Mouse (Mus musculus) spleen, postnatal 36 days (tissue): ENCODE results near the gene Aldh1l1.
"Not testable (repeated sequence)": the region's sequence is repeated elsewhere in the genome, so short reads cannot be mapped to it uniquely, and the experiment has no call there.

Source experiments
- DNase-seq, 2 experiments: peaks; one replicate each; pipeline ENCODE4 v3.0.0; 2022; ENCODE audit warnings: low spot score in 2 of 2, mixed read lengths in 1 of 2

The Aldh1l1 gene

DNA sequence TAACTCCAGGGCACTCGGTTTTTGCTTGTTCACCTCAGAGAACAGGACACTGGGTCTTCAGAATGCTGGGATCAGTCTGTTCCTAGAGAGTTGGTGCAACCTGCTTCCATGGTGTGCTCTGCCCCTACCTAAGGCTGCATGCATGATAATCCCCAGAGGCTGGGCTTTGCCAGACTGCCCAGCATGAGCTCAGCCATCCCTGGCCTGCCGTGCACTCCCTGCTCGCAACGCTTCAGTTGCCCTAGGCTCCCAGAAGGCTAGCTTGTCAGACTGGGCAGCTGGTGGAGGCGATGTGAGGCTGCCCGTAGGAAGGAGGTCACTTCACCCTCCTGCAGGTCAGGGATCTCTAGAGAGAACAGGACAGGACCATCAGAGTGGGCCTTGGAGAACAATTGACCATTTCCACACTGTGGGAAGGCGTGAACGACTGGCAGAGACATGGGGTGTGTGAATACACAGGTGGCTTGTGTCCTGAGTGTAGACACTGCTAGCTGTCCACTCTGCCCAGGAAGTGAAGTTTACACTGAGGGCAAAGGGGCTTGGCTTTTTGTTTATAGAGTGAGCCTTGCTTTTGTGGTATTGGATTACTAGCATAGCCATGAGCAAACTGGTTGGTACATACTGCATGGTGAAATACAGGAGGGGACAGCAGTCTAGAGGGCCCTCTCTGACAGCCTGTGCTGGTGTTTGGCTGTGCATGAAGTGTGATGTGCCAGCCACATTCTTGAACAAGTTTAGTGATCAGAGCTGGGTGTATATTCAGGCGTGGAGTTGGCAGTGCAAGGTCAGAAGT, 134.8 kb downstream of the Aldh1l1 start:
- DNase-seq: no peak

- no peak for DNase-seq
Measured at GRCm38 (mm10) chr6:90621584-90621890, 135.3 kb downstream of the Aldh1l1 start.

DNA sequence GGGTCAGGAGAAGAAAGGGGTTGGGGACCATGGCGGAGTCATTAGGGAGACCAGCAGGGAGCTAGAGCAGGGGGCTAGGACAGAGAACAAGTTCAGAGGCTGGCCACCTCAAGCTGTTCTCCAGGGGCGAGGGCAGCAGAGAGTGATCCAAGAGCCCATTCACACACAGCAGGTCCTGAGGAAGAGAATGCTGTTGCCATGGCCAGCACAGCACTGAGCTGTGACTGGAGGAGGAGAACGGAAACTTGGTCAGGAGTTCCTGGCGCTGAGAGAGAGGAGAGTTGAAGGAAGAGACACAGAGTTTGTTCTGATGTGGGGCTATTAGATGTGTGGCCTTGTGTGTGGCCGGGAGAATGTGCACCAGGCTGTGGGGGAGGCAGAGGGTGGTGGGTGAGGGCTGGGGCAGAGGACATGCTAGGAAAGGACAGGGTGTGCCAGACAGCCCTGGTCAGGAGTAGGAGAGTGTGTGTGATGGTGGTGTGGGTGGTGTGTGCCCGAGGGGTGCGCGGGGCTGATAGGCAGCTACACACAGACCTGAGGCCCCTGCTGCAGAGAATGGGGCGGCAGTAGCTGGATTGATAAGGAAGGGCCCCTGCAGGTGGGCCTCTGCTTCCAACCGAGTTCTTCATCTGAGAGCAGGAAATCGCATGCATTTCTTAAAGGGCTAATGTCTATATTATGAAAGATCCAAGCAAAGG, 136.7 kb downstream of the Aldh1l1 start:
- DNase-seq: peak; percentile 39 to 41

GRCm38 (mm10) chr6:90623456-90623836, 137.2 kb downstream of the Aldh1l1 start:
- no peak for DNase-seq

DNA sequence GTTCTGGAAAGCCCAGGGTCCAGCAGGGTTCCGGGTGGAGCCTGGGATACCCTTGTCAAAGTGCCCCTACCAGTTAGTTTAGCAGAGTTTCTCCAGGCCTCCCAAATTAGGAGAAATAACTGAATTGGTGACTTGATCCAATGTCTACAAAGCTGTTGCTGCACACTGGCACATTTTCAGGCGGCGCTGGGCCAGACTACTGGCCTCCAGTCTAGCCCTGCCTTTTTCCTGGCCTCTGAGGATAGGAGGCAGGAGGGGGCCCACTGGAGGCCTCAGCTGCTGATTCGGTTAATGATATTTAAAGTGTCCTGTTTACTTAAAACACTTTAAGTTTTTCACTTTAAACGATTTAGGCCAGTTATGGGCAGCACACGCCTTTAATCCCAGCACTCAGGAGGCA, 138.0 kb downstream of the Aldh1l1 start:
- DNase-seq: no peak

DNA sequence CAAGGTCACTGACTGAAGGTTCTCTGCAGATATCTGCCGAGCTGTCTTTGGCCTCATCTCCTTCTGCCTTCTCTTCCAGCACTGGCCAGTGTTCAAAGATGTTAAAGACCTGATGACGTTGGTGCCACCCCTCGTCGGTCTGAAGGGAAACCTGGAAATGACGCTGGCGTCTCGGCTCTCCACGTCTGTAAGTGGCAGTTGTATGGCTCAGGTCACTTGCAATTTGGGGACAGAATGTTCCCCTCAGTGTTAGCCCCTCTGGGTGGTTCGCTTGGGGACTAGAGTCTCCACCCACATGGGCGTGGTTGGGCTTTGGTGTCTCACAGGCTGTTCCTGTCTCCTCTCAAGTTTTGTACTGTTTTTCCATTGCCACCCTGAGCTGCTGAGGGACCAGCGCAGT, 138.5 kb downstream of the Aldh1l1 start:
- DNase-seq: peak; percentile 14 to 28

DNA sequence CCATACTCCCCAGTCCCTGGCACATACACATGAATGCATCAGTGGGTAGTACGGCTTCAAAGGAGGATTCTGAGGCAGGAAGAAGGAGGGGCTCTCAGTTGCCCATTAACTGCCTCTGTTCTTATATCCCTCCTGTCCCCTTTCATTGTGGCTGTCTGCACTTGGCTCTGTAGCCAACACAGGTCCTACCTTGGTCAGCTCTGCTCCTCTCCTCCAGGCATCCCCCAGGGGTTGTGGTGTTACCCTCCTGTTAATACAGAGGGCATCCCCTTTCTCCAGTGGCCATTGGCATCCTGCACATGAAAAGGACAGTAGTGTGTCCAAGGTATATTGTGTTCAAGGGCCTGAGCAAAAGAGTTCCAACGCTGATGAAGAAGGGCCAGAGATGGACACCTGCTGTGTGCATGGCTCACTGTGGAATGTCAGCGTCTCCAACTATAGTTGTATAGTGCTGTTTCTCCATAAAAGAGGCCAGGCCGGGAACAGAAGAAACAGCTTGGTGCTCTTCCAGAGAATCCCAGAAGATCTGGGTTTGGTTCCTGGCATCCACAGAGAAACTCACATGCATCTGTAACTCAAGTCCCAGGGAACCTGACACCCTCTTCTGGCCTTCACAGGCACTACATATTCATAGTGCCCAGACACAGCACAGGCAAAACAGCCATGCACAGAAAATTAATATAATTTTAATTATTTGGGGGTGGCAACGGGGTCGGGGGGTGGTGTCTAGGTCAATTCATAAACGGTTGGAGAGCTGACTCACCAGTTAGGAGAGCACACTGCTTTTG, 139.2 kb downstream of the Aldh1l1 start:
- no peak for DNase-seq

DNA sequence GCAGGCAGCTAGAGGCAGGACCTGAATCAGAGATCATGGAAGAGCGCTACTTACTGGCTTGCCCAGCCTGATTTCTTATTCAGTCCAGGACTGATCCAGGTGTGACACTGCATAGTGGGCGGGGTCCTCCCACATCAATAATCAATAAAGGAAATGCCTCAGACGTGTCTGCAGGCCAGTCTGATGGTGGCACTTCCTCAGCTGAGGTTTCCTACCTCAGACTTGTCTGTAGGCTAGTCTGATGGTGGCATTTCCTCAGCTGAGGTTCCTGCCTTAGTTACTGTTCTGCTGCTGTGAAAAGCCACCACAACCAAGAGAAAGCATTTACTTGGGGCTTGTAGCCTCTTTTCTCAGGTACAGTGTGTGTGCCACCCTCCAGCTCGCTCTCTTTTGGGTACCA, 141.3 kb downstream of the Aldh1l1 start:
- no peak for DNase-seq

- DNase-seq: peak; percentile 63 to 64
Measured at GRCm38 (mm10) chr6:90629506-90629905, 143.3 kb downstream of the Aldh1l1 start.

DNA sequence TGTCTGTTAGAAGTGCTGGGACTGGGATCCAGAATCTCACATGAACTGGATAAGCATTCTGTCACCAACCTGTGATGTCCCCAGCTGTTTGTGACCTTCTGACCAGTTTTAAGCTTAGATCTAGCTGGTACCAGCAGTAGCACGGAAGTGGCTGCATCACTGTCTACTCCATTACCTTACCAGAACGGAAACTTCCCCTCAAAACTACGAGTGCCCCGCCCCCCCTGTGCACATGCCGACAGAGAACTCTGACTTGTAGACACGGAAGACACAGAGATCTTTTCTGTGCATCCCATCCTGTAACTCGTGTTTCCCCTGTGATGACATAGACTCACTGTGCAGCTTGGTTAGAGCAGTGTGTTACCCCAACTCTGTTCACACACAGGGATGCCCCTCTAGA, 144.2 kb downstream of the Aldh1l1 start:
- DNase-seq: peak; percentile 29 to 38

DNA sequence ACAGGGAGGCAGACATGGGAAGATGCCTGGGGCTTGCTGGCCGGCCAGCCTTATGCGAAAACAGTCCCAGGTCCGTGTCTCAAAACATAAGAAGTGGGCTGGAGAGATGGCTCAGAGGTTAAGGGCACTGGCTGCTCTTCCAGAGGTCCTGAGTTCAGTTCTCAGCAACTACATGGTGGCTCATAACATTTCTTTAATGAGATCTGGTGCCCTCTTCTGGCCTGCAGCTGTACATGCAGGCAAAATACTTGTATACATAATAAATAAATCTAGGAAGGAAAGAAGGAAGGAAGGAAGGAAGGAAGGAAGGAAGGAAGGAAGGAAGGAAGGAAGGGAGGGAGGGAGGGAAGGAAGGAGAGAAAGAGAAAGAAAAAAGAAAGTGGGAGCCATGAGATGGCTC, 146.3 kb downstream of the Aldh1l1 start:
- DNase-seq: not testable (repeated sequence)

DNA sequence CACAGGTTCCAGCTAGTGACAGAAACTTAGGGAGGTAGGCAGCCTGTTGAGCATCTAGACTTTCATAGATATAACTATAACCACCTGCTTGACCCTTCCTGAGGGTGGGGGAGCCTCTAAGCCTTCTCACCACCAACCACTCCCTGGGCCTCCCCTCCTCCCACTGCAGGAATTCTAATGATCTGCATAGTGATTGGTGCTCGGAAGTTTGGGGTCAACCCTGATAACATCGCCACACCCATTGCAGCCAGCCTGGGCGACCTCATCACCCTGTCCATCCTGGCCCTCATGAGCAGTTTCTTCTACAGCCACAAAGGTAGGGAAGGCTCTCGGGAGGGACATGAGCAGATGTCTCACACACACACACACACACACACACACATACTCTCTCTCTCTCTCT, 148.9 kb downstream of the Aldh1l1 start:
- DNase-seq: no peak

- no peak for DNase-seq
Measured at GRCm38 (mm10) chr6:90635611-90636010, 149.4 kb downstream of the Aldh1l1 start.

- no peak for DNase-seq
Measured at GRCm38 (mm10) chr6:90643057-90643456, 156.8 kb downstream of the Aldh1l1 start.

GRCm38 (mm10) chr6:90644965-90645364, 158.7 kb downstream of the Aldh1l1 start:
- no peak for DNase-seq

DNA sequence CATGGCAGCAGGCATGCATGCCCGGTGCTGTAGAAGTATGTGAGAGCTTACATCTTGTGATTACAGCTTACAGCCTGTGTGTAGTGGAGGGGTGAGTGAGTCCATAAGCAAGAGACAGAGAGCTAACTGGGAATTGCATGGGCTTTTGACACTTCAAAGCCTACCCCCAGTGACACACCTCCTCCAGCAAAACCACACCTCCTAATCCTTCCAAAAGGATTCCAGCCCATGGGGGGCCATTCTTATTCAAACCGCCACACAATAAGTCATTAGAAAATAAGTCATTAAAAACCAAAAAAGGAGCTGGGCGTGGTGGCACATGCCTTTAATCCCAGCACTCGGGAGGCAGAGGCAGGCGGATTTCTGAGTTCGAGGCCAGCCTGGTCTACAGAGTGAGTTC, 162.2 kb downstream of the Aldh1l1 start:
- DNase-seq: no peak

DNA sequence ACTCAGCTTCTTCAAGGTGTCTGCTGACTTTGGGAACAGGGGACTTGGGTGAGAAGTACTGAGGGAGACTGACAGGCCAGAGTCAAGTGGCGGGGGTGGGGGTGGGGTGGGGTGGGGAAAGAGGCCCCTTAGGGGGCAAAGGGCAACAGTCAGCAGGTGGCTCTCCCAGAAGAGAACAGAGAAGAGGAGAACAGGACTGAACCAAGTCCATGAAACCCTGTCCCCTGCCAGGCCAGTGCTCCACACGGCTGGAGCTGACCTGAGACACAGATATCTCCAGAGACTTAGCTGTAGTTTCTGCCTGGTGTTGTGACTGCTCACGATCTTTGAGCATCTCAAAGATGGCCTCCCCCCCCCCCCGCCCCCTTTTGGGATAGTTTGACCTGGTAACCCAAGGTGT, 163.1 kb downstream of the Aldh1l1 start:
- DNase-seq: no peak
